Mouse (Mus musculus) bone marrow, adult 2 months (tissue): ENCODE results near the gene Fam129b.
"Not testable (repeated sequence)": the region's sequence is repeated elsewhere in the genome, so short reads cannot be mapped to it uniquely, and the experiment has no call there.

Experiments used
- CTCF ChIP-seq: fragments of 200-500 bp; IDR thresholded peaks from 2 replicates; pipeline ENCODE4 v1.5.1; 2011; ENCODE audit warnings: low read length, control low read depth; ENCODE audit not compliant: control insufficient read depth, insufficient read depth
- POLR2A ChIP-seq: fragments of 200-500 bp; IDR thresholded peaks from 2 replicates; pipeline ENCODE4 v1.6.1; 2011; ENCODE audit warnings: low read depth, mild to moderate bottlenecking, control low read depth, low read length, borderline replicate concordance; ENCODE audit not compliant: control insufficient read depth

- not testable (repeated sequence) for TF ChIP-seq CTCF, POLR2A
Observed at GRCm38 (mm10) chr2:32853716-32854115, 22.2 kb upstream of the Fam129b start.
